Mouse (Mus musculus) hindbrain, embryonic 14.5 days (tissue): ENCODE results near the gene Metap1. TPM values are rescaled to one million over a fixed set of nuclear protein-coding genes. Genes with fewer than 3 reads are reported as not detected.

Experiments
- ATAC-seq: fragments of 200-750 bp; cut with Nextera tagmentation; 2 replicates; pipeline ENCODE4 v1.8.0; 2017; ENCODE audit warnings: moderate number of reproducible peaks, mild to moderate bottlenecking, moderate TSS enrichment, moderate library complexity; ENCODE audit not compliant: low FRiP score
- DNase-seq: peaks from one replicate; pipeline ENCODE4 v3.0.0-alpha.2; 2015; ENCODE audit warnings: low spot score
- H3K27ac ChIP-seq: fragments of 300-500 bp; sonication (generic); 2 replicates; pipeline ENCODE4 v1.5.1; 2014; ENCODE audit warnings: mild to moderate bottlenecking, moderate library complexity
- H3K27me3 ChIP-seq: fragments of 300-500 bp; sonication (generic); 2 replicates; pipeline ENCODE4 v1.6.1; 2014; ENCODE audit warnings: mild to moderate bottlenecking, low read length, mixed read lengths; ENCODE audit not compliant: control insufficient read depth, insufficient read depth
- H3K36me3 ChIP-seq: fragments of 300-500 bp; sonication (generic); replicated peaks from 2 replicates; pipeline ENCODE4 v1.6.1; 2014; ENCODE audit not compliant: control insufficient read depth, insufficient read depth
- H3K4me1 ChIP-seq: fragments of 300-500 bp; sonication (generic); replicated peaks from 2 replicates; pipeline ENCODE4 v1.6.1; 2014; ENCODE audit warnings: antibody characterized with exemption, low read length, mixed read lengths; ENCODE audit not compliant: control insufficient read depth, insufficient read depth
- H3K4me2 ChIP-seq: fragments of 300-500 bp; sonication (generic); replicated peaks from 2 replicates; pipeline ENCODE4 v1.6.1; 2014; ENCODE audit warnings: mild to moderate bottlenecking, moderate library complexity
- H3K4me3 ChIP-seq: fragments of 300-500 bp; sonication (generic); replicated peaks from 2 replicates; pipeline ENCODE4 v1.5.1; 2014; ENCODE audit warnings: mild to moderate bottlenecking, low read length
- H3K9ac ChIP-seq: fragments of 300-500 bp; sonication (generic); 2 replicates; pipeline ENCODE4 v1.6.1; 2014
- H3K9me3 ChIP-seq: fragments of 300-500 bp; sonication (generic); 2 replicates; pipeline ENCODE4 v1.6.1; 2016; ENCODE audit warnings: low read length; ENCODE audit not compliant: control insufficient read depth
- WGBS: fragments of 180-500 bp; shearing (Covaris S2); extraction: QIAGEN DNeasy Blood & Tissue Kit; methylation state at CpG from one replicate; pipeline ENCODE4 v1.1.7; 2014; 5-methylcytosine and 5-hydroxymethylcytosine counted together
- polyA plus RNA-seq: library from polyadenylated mRNA; unstranded; fragments of >200 nt; fragmentation: Nextera tagmentation; extraction: Ambion mirVana; gene quantifications from 2 replicates; pipeline ENCODE4 v1.2.1, GENCODE M21; 2014

The Metap1 gene
- polyA plus RNA-seq, 1 experiment from 2014 or later, result 58.3 TPM

DNA sequence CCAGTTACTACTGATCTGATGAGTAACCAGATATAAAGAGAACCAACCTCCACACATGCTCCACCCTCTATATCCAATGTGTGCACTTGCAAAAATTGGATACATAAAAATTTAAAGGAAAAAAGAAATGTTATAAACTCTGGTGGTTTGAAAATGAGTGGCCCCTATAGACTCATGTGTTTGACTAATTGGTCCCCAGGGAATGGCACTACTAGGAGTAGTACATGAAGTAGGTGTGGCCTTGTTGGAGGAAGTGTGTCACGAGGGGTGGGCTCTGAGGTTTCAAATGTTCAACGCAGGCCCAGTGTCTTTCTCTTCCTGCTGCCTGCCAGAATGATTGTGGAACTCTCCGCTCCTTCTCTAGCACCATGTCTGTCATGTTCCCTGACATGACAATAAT is 27.5 kb downstream of the Metap1 start:
- WGBS, result 93% methylated on average over 3 of the region's 3 CpGs
- H3K36me3 ChIP-seq, result peaks cover 88% of the 10 kb centered on the region
- no peaks in the 10 kb centered on the region for H3K4me1 ChIP-seq
- no peak for DNase-seq
- ATAC-seq, result no peak
- no peak overlapping the region for H3K4me3 ChIP-seq
- no peaks in the 10 kb centered on the region for H3K9me3 ChIP-seq
- no peaks in the 10 kb centered on the region for H3K27me3 ChIP-seq
- H3K9ac ChIP-seq, result no peak overlapping the region
- no peak overlapping the region for H3K4me2 ChIP-seq
- no peak overlapping the region for H3K27ac ChIP-seq

DNA sequence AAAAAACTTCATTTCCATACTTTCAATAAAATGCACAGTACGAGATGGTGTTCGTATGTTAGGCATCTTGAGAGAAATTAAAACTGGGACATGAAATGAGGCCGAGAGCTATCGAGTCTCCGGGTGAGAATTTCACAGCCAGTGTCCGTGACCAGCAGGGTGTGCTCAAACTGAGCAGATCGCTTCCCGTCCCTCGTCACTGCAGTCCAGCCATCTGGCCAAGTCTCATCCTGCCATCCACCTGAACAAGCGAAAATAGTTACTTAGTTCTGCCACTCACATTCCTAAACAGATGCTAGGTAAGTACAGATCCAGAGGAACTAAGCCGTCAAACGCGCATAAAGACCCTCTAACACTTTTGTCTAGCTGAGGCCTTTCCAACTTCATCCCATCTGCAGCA is 29.1 kb downstream of the Metap1 start:
- H3K27me3 ChIP-seq, result no peaks in the 10 kb centered on the region
- no peaks in the 10 kb centered on the region for H3K9me3 ChIP-seq
- no peak overlapping the region for H3K4me2 ChIP-seq
- H3K4me3 ChIP-seq, result no peak overlapping the region
- DNase-seq, result no peak
- 80% methylated on average over 13 of the region's 13 CpGs for WGBS
- no peak overlapping the region for H3K27ac ChIP-seq
- no peak overlapping the region for H3K9ac ChIP-seq
- H3K4me1 ChIP-seq, result no peaks in the 10 kb centered on the region
- ATAC-seq, result no peak
- peaks cover 89% of the 10 kb centered on the region for H3K36me3 ChIP-seq

DNA sequence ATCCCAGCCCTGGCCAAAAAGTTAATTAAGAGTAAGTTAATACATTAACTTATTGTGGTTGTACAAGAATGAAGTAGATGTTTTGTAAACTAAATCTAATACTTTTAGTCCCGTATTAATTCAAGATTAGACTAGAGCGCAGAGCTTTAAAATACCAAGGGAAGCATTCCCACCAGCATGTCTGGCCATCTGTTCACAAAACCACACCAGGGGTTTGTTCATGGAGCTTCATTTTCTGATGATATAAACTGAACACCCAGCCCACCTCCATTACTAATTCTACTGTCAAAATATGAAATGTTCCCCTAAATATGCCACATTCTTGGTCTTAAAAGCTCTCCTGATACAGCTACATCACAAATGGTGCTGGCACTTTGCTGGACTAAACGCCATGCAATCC is 30.9 kb downstream of the Metap1 start:
- no peaks in the 10 kb centered on the region for H3K9me3 ChIP-seq
- no peaks in the 10 kb centered on the region for H3K27me3 ChIP-seq
- H3K9ac ChIP-seq, result no peak overlapping the region
- H3K36me3 ChIP-seq, result peaks cover 90% of the 10 kb centered on the region
- H3K27ac ChIP-seq, result no peak overlapping the region
- no peak for DNase-seq
- no peak overlapping the region for H3K4me2 ChIP-seq
- 92% methylated on average over 3 of the region's 3 CpGs for WGBS
- H3K4me3 ChIP-seq, result no peak overlapping the region
- no peaks in the 10 kb centered on the region for H3K4me1 ChIP-seq
- ATAC-seq, result no peak

DNA sequence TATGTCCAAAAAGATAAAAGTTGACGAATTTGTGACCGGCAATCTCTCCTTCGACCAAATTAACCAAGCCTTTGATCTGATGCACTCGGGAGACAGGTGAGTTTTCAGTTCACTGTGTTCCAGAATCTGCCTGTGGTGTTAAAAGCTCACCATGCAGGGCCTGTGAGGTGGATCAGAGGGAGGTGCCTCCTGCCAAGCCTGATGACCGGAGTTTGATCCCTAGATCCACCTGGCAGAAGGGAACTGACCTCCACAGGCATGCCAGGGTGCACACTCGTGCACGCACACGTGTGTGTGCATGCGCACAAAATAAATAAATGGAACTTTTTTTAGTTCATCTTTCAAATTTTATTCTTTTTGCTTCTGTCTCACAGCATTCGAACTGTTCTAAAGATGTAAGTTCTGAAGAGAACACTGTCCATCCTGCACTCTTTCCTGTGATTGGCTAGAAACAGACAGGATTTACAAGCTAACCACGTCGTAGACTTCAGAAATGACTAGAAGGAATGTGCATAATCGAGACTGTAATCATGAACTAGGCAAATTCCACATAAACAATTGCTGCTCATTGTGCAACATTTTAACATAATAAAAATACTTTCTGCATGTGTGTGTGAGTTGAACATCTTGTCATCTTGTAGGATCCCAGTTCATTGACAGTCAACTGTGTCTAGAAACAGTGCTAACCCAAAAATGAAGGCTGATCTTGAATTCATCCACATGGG is 34.4 kb downstream of the Metap1 start:
- Histone ChIP-seq H3K4me3 (no peak overlapping the region), H3K4me2 (no peak overlapping the region), H3K9ac (no peak overlapping the region), H3K36me3 (peaks cover 95% of the 10 kb centered on the region), H3K27me3 (no peaks in the 10 kb centered on the region), H3K9me3 (no peaks in the 10 kb centered on the region), H3K4me1 (no peaks in the 10 kb centered on the region), H3K27ac (no peak overlapping the region)
- WGBS, result 94% methylated on average over 13 of the region's 13 CpGs
- DNase-seq, result no peak
- no peak for ATAC-seq

DNA sequence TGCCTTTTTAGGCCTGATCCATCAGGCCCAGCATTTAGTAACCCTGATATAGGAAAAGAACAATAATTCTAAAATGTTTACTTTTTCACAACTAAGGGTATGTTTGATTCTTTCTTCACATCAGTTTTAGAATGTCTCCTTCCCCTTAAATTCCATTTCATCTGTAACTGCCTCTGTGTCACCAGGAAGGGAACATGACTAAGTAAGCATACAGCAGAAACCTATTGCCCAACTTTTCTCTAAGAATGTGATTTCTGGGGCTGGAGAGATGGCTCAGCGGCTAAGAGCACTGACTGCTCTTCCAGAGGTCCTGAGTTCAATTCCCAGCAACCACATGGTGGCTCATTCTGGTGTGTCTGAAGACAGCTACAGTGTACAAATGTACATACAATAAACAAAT is 35.1 kb downstream of the Metap1 start:
- Histone ChIP-seq H3K36me3 (peaks cover 95% of the 10 kb centered on the region), H3K4me3 (no peak overlapping the region), H3K9me3 (no peaks in the 10 kb centered on the region), H3K27me3 (no peaks in the 10 kb centered on the region), H3K4me2 (no peak overlapping the region), H3K4me1 (no peaks in the 10 kb centered on the region), H3K27ac (no peak overlapping the region), H3K9ac (no peak overlapping the region)
- DNase-seq (no peak), ATAC-seq (no peak)
- 97% methylated on average over 1 of the region's 1 CpGs for WGBS

DNA sequence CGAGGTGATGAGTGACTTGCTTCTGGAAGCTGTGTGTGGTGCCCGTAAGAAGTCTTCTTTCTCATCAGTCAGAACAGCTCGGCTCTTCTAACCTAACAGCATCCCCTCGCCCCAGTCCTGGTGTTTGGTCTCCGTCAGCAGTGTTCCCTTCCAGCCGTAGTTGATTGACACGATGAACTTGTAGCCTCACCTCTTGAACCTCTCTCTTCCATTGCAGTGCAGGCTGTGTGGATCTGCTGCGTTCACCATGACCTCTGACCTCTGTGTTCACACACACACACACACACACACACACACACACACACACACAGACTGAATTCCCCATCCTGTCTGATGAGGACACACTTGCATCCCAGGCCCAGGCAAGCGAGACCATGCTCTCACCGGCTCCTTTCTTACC is 37.1 kb downstream of the Metap1 start:
- 92% methylated on average over 10 of the region's 10 CpGs for WGBS
- Histone ChIP-seq H3K27ac (no peak overlapping the region), H3K27me3 (no peaks in the 10 kb centered on the region), H3K9me3 (no peaks in the 10 kb centered on the region), H3K36me3 (peaks cover 93% of the 10 kb centered on the region), H3K4me2 (no peak overlapping the region), H3K9ac (no peak overlapping the region), H3K4me3 (no peak overlapping the region), H3K4me1 (no peaks in the 10 kb centered on the region)
- DNase-seq (no peak), ATAC-seq (no peak)

DNA sequence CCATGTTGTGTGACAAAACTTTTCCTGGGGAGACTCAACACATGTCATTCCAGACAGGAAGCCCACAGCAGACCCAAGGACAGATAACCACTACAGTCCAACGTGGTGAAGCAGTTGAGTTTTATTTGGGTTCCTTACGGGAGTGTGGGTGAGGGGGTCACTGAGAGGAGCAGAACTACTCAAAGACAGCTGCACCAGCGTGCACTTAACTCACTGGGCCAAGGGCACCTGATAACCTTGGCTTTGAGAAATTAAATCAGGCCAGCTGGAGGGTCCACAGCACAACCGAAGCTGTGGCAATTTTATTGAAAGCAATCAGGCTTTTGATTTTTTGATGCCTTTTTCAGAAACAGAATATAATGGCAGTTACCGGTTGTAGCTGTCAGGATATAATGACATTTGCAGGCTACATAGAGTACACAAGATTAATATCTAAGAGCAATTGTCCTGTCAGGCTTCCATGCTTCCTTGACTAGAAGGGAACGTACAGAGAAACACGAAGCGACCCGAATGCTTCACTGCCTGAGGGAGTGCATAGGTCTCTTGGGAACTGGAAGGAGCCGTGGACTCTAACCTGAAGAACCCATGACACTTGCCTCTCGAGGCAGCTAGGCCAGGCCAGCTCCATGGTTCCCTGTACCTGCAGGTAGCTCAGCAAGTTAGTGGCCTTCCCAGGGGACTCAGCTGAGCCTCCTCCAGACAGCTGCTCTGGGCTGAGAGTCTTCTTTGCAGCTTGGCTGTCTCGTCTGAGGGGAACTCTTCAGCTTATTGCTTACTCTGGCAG is 41.0 kb downstream of the Metap1 start:
- no peak overlapping the region for H3K4me2 ChIP-seq
- no peak overlapping the region for H3K4me3 ChIP-seq
- no peak overlapping the region for H3K9ac ChIP-seq
- WGBS, result 77% methylated on average over 12 of the region's 12 CpGs
- ATAC-seq (no peak), DNase-seq (no peak)
- no peak overlapping the region for H3K27ac ChIP-seq
- H3K27me3 ChIP-seq, result no peaks in the 10 kb centered on the region
- H3K9me3 ChIP-seq, result no peaks in the 10 kb centered on the region
- H3K36me3 ChIP-seq, result peaks cover 70% of the 10 kb centered on the region
- peaks cover 8% of the 10 kb centered on the region for H3K4me1 ChIP-seq

DNA sequence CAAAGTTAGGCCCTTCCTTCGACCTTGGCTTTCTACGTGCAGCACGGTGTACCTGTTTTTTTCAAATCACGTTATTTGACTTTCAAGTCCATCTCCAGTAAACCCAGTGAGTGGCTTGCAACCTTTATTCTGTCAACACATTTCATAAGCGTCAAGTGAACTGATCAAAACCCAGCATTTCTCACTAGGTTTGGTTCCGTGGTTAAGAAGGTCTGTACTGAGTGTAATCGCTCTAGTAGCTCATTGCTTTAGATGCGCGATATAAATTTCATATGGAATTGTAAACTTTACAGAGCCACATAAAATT is 45.9 kb downstream of the Metap1 start:
- H3K27ac ChIP-seq, result peak overlapping the region; percentile 77
- peak overlapping the region; percentile 80 for H3K9ac ChIP-seq
- peaks cover 8% of the 10 kb centered on the region for H3K4me1 ChIP-seq
- H3K27me3 ChIP-seq, result no peaks in the 10 kb centered on the region
- 5% methylated on average over 9 of the region's 9 CpGs for WGBS
- no peaks in the 10 kb centered on the region for H3K9me3 ChIP-seq
- H3K4me3 ChIP-seq, result peak overlapping the region; percentile 74
- peak overlapping the region; percentile 66 for H3K4me2 ChIP-seq
- peaks cover 26% of the 10 kb centered on the region for H3K36me3 ChIP-seq
- DNase-seq (no peak), ATAC-seq (no peak)

DNA sequence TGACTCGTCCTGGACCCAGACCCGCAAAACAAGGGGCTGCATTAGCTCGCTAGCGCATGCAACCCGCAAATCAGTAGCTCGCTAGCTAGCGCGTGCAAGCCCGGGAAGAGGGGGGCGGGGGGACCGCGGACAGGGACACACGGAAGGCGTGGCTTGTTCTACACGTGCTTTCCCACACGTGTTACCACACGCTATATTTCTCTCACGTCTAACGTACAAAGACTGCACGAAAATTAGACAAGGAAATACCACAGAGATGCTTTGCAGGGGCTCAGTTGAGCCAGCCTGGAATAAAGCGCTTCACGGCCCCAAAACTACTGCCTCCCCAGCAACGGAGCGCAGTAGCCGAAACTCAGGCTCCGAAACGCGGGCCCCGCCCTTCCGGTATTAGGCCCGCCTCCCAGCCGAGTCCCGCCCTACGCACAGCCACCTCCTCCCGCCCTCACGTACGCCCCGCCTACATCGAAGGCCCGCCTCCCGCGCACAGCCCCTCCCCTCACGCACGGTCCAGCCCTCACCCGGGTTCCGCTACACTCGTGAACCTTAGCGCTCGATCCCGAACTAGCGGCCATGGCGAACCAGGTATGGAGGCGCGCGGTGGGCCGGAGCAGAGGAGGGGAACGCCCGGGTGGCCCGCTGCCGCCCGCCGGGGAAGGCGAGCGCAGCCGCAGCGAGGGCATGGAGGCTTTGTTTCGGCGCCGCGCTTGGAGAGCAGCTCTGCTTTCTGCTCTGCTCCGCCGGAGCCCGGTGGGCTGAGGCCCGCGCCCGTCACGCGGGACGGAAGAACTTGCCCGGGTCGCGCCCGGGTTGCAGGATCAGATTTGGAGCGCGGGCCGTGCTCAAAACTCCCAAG is 46.5 kb downstream of the Metap1 start, which contains the start of gene Adh5:
Adh5 (plus strand) TSS at position 482 of the 853 bp plus-strand sequence.
- peak; percentile 91 for DNase-seq
- ATAC-seq, result peak; percentile 99
- Histone ChIP-seq H3K4me3 (peak within 1 kb of the TSS; percentile 74), H3K36me3 (peaks cover 21% of the 10 kb centered on the region), H3K27me3 (no peaks in the 10 kb centered on the region), H3K9me3 (no peaks in the 10 kb centered on the region), H3K4me1 (peaks cover 8% of the 10 kb centered on the region), H3K9ac (peak within 1 kb of the TSS; percentile 80), H3K27ac (peak within 1 kb of the TSS; percentile 77), H3K4me2 (peak within 1 kb of the TSS; percentile 71)
- WGBS, result under 1% methylated on average over 86 of the region's 86 CpGs
